Mouse (Mus musculus): Measurements from ENCODE around the gene Adamts6. TPM values are rescaled to one million over a fixed set of nuclear protein-coding genes. Genes with fewer than 3 reads are reported as not detected.

Adamts6 gene
- polyA plus RNA-seq, 1 experiment from 2014 or later: 1.2 TPM

DNA sequence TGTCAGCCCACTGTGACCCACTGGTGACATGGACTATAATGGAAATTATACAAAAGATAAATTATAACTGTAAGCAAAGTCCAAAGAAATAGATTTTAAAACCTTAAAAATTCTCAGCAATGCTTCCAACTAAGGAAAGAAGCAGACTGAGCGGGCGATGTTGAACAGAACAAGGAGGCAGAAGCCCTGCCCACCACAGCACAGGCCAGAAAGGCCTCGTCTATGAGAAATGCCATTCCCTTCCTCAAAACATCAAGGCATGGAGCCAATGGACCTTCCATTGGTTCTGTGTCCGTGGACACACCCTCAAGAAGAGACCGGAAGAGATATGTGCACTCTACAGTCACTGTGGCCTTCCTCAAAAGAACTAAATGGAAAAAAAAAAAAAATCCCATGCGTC, 220.0 kb downstream of the Adamts6 start:
- DNase-seq (ENCODE audit: low spot score): no peak
- no peak overlapping the region for H3K9ac ChIP-seq (ENCODE audit: low read depth, low read length)
- no peaks in the 10 kb centered on the region for H3K9me3 ChIP-seq (replicated peaks; ENCODE audit: low read length)
- no peak overlapping the region for H3K4me2 ChIP-seq (ENCODE audit: low read length)
- H3K27me3 ChIP-seq (ENCODE audit: insufficient read depth, low read length): no peaks in the 10 kb centered on the region
- ATAC-seq (replicated peaks; ENCODE audit: low FRiP score, low read depth): no peak
- TF ChIP-seq CTCF (IDR thresholded peaks at IDR 0.05; ENCODE audit: low read depth): no peak
- H3K4me3 ChIP-seq (replicated peaks; ENCODE audit: low read depth, low read length): no peak overlapping the region
- 89% methylated on average over 6 of the region's 6 CpGs for WGBS
- no peak overlapping the region for H3K27ac ChIP-seq
- no peaks in the 10 kb centered on the region for H3K4me1 ChIP-seq (replicated peaks; ENCODE audit: insufficient read depth, low read length)
- H3K36me3 ChIP-seq (ENCODE audit: insufficient read depth, low read length): no peaks in the 10 kb centered on the region

DNA sequence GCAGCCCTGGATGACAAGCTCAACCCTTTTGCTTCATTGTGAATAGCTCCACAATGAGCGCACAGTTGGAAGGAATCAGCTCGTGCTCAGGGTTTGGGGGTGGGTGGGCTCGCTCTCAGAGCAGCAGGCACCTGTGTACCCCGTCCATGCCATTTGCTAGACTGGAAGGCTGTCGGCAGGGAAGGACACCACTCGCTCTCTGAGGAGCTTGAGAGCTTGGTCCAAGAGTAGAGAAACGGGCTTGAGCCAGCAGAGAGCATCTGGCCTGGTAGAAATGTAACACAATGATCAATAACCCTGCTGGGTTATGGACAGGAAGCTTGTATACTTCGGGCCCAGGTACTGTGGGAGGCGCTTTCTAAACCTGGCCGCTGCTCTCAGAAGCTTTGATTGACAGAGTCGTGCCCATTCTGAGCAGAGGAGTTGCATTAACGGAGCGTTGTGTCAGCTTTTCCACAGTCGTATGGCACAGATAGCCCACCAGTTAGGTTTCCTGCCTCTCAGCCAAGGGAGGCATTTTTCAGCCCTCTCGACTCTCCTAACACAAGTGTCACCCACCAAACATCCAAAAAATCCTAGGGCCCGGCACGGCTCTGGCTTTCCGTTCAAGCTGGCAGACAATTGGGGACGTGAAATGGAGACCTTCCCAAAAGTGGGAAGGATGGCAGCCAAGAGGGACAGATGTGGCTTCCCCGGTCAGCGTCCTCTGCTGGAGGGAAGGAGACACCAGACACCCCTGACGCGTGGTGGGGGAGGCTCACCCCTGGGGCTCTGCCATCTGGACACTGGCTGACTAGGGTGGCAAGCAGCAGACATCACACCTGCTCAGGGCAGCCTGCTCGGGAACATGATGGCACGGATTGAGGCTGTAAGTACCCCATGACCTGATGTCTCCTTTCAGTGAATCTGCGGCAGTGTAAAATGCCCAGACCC, 222.2 kb downstream of the Adamts6 start:
- H3K9me3 ChIP-seq (replicated peaks; ENCODE audit: low read length): no peaks in the 10 kb centered on the region
- no peak for TF ChIP-seq CTCF (IDR thresholded peaks at IDR 0.05; ENCODE audit: low read depth)
- H3K4me3 ChIP-seq (replicated peaks; ENCODE audit: low read depth, low read length): no peak overlapping the region
- H3K9ac ChIP-seq (ENCODE audit: low read depth, low read length): no peak overlapping the region
- no peak for DNase-seq (ENCODE audit: low spot score)
- H3K36me3 ChIP-seq (ENCODE audit: insufficient read depth, low read length): no peaks in the 10 kb centered on the region
- H3K4me2 ChIP-seq (ENCODE audit: low read length): no peak overlapping the region
- H3K27me3 ChIP-seq (ENCODE audit: insufficient read depth, low read length): no peaks in the 10 kb centered on the region
- WGBS: 83% methylated on average over 26 of the region's 26 CpGs
- no peak for ATAC-seq (replicated peaks; ENCODE audit: low FRiP score, low read depth)
- H3K4me1 ChIP-seq (replicated peaks; ENCODE audit: insufficient read depth, low read length): no peaks in the 10 kb centered on the region
- H3K27ac ChIP-seq: no peak overlapping the region

DNA sequence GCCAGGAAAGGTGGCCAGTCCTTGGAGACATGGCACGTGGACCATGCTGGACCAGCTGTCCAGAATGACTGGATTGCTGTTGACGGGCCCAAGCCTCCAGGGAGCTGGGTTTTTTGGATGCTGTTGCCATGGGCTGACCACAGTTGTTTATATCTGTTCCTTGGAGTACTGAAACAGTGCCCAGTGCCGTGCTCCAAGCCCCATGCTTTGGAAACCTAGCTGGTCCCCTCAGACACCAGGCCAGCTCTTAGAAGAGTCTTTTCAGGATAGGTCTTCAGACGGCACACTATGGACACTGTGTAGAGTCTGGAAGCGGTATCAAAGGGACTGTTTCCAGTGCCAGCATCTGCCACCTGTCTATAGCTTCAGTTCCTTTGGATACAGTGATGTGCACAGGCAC, 223.1 kb downstream of the Adamts6 start:
- Histone ChIP-seq H3K27ac (no peak overlapping the region), H3K27me3 (ENCODE audit: insufficient read depth, low read length) (no peaks in the 10 kb centered on the region), H3K4me1 (replicated peaks; ENCODE audit: insufficient read depth, low read length) (no peaks in the 10 kb centered on the region), H3K36me3 (ENCODE audit: insufficient read depth, low read length) (no peaks in the 10 kb centered on the region), H3K4me2 (ENCODE audit: low read length) (no peak overlapping the region), H3K4me3 (replicated peaks; ENCODE audit: low read depth, low read length) (no peak overlapping the region), H3K9me3 (replicated peaks; ENCODE audit: low read length) (no peaks in the 10 kb centered on the region), H3K9ac (ENCODE audit: low read depth, low read length) (no peak overlapping the region)
- DNase-seq (ENCODE audit: low spot score) (no peak), ATAC-seq (replicated peaks; ENCODE audit: low FRiP score, low read depth) (no peak)
- 87% methylated on average over 5 of the region's 5 CpGs for WGBS
- TF ChIP-seq CTCF (IDR thresholded peaks at IDR 0.05; ENCODE audit: low read depth): no peak

DNA sequence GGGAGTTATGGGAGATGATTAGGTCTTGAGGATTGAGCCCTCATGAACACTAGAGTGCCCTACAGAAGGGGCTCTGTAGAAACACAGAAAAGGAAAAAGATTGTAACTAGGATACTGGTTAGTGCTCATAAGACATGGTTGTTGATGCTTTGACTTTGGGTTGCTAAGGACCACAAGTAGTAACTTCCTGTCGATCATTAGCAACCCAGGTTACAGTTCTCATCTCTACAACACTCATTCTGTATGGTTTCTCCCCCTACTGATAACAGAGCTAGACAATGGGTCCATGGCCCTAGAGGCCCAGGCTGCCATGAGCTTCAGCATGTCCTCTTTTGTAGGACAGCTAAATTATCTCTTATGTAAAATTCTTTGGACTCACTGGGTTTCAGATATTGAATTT, 227.4 kb downstream of the Adamts6 start:
- Histone ChIP-seq H3K4me1 (replicated peaks; ENCODE audit: insufficient read depth, low read length) (0 out of 2 replicates have a peak, but pooled peaks cover 8% of the 10 kb centered on the region), H3K36me3 (ENCODE audit: insufficient read depth, low read length) (no peaks in the 10 kb centered on the region), H3K4me3 (replicated peaks; ENCODE audit: low read depth, low read length) (no peak overlapping the region), H3K4me2 (ENCODE audit: low read length) (no peak overlapping the region), H3K27ac (no peak overlapping the region), H3K27me3 (ENCODE audit: insufficient read depth, low read length) (no peaks in the 10 kb centered on the region), H3K9ac (ENCODE audit: low read depth, low read length) (no peak overlapping the region), H3K9me3 (replicated peaks; ENCODE audit: low read length) (no peaks in the 10 kb centered on the region)
- TF ChIP-seq CTCF (IDR thresholded peaks at IDR 0.05; ENCODE audit: low read depth): no peak
- WGBS: 96% methylated on average over 1 of the region's 1 CpGs
- no peak for ATAC-seq (replicated peaks; ENCODE audit: low FRiP score, low read depth)
- no peak for DNase-seq (ENCODE audit: low spot score)

DNA sequence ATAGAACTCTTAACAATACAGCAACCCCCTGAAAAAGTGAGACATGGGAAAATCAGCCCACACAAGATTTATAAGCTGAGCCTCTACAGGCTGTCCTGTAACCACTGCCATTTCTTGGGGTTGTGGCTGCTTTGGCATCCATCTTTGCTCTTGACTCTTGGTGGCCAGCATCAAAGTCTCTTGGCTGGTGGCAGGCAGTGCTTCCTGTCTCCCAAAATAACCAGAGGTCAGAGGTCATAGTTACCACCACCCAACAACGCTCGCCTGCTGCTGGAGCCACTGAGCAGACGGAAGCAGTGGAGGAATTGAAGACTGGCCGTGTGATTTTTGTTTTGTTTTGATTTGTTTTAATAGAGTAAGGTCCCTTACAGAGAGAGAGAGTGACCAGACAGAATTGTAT, 228.5 kb downstream of the Adamts6 start:
- Histone ChIP-seq H3K9ac (ENCODE audit: low read depth, low read length) (no peak overlapping the region), H3K36me3 (ENCODE audit: insufficient read depth, low read length) (no peaks in the 10 kb centered on the region), H3K27ac (no peak overlapping the region), H3K9me3 (replicated peaks; ENCODE audit: low read length) (no peaks in the 10 kb centered on the region), H3K4me3 (replicated peaks; ENCODE audit: low read depth, low read length) (no peak overlapping the region), H3K27me3 (ENCODE audit: insufficient read depth, low read length) (no peaks in the 10 kb centered on the region), H3K4me1 (replicated peaks; ENCODE audit: insufficient read depth, low read length) (0 out of 2 replicates have a peak, but pooled peaks cover 8% of the 10 kb centered on the region), H3K4me2 (ENCODE audit: low read length) (no peak overlapping the region)
- DNase-seq (ENCODE audit: low spot score) (no peak), ATAC-seq (replicated peaks; ENCODE audit: low FRiP score, low read depth) (no peak)
- WGBS: 51% methylated on average over 4 of the region's 4 CpGs
- TF ChIP-seq CTCF (IDR thresholded peaks at IDR 0.05; ENCODE audit: low read depth): no peak

DNA sequence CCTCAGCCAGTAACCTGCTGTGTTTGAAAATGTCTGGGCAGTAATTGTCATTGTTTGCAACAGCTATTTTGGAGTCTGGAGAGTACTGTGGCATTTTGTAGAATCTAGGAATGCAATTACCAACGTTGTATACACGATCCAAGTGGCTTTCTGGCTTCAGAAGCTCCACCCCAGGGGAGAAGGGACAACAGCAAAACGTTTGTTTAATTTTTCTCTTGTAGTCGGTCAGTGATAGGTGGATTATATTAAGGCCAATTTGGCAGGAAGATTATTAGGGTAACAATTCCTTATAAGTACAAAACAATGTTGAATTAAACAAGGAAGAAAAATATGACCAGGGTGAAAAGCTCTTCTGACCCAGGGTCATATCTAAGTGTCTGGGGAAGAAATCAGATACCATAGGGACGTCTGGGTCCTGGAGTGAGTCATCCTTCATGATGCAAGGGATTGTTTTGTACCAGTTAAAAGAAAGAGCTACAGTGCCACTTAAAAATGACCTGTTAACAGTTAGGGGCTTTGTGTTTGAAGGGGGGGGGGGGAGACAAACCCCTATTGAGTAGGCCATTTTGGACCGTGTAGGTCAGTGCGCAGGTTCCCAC, 229.2 kb downstream of the Adamts6 start:
- DNase-seq (ENCODE audit: low spot score): no peak
- H3K27me3 ChIP-seq (ENCODE audit: insufficient read depth, low read length): no peaks in the 10 kb centered on the region
- no peak for ATAC-seq (replicated peaks; ENCODE audit: low FRiP score, low read depth)
- no peak overlapping the region for H3K27ac ChIP-seq
- H3K4me2 ChIP-seq (ENCODE audit: low read length): no peak overlapping the region
- H3K4me1 ChIP-seq (replicated peaks; ENCODE audit: insufficient read depth, low read length): 0 out of 2 replicates have a peak, but pooled peaks cover 8% of the 10 kb centered on the region
- H3K4me3 ChIP-seq (replicated peaks; ENCODE audit: low read depth, low read length): no peak overlapping the region
- no peak for TF ChIP-seq CTCF (IDR thresholded peaks at IDR 0.05; ENCODE audit: low read depth)
- H3K36me3 ChIP-seq (ENCODE audit: insufficient read depth, low read length): no peaks in the 10 kb centered on the region
- no peak overlapping the region for H3K9ac ChIP-seq (ENCODE audit: low read depth, low read length)
- H3K9me3 ChIP-seq (replicated peaks; ENCODE audit: low read length): no peaks in the 10 kb centered on the region
- 33% methylated on average over 7 of the region's 7 CpGs for WGBS
